Mouse (Mus musculus): ENCODE results near the gene Dnlz. TPM values are rescaled to one million over a fixed set of nuclear protein-coding genes. Genes with fewer than 3 reads are reported as not detected.

Dnlz gene
- total and polyA plus RNA-seq, 2 experiments = 10.7 to 16.4 TPM

DNA sequence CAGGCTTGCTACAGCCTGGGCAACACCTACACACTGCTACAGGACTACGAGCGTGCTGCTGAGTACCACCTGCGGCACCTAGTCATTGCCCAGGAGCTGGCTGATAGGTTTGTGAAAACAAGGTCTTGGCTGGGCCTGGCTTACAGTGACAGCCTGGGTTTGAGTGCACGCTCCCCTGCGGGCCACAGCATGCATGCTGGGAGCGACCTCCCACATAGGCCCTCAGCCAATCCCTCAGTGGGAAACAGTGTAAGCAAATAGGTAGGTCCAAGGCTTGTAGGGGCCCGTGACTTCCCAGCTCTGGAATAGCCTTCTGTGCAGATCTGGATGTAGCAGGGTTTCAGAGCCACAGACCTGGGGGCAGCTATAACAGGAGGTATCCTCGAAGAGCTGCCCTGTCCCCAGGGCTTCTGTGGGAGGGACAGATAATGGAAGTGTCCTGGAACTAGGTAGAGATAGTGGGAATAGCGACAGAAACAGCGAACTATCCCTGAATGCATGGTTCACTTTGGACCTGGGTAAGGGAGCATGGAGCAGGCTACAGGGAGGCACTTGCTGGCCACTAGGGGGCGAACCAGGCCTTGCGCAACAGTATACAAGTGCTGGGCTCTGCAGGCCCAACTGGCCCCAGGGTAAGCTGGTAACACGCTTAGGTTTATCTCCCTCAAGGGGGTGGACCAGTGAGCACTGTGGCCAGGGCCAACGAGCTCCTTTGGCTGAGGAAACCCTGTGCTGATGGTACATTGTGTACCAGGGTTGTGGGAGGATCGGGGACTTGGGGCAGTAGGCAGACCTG is 26.3 kb downstream of the Dnlz start:
- H3K9ac ChIP-seq (ENCODE audit: low read depth, low read length) = no peak overlapping the region
- H3K27me3 ChIP-seq (ENCODE audit: control insufficient read depth, insufficient read depth, low read length) = no peaks in the 10 kb centered on the region
- no peaks in the 10 kb centered on the region for H3K36me3 ChIP-seq (ENCODE audit: control insufficient read depth, insufficient read depth, low read length)
- no peak overlapping the region for H3K4me3 ChIP-seq (ENCODE audit: insufficient read depth, low read depth, low read length)
- no peaks in the 10 kb centered on the region for H3K4me1 ChIP-seq (ENCODE audit: control insufficient read depth, insufficient read depth, low read length)
- DNase-seq (ENCODE audit: extremely low read depth, low read depth, low spot score) = peak; percentile 67
- H3K79me2 ChIP-seq (ENCODE audit: control insufficient read depth, insufficient read depth, low read length) = no peaks in the 10 kb centered on the region
- 57% methylated on average over 15 of the region's 15 CpGs for WGBS
- H3K27ac ChIP-seq (replicated peaks; ENCODE audit: insufficient read depth, low read depth, low read length) = no peak overlapping the region
- TF ChIP-seq CTCF (IDR thresholded peaks at IDR 0.05; ENCODE audit: low read depth, low read length) (peak; percentile 98), POLR2A (IDR thresholded peaks at IDR 0.05; ENCODE audit: extremely low read depth, insufficient read depth, low read length) (no peak)

DNA sequence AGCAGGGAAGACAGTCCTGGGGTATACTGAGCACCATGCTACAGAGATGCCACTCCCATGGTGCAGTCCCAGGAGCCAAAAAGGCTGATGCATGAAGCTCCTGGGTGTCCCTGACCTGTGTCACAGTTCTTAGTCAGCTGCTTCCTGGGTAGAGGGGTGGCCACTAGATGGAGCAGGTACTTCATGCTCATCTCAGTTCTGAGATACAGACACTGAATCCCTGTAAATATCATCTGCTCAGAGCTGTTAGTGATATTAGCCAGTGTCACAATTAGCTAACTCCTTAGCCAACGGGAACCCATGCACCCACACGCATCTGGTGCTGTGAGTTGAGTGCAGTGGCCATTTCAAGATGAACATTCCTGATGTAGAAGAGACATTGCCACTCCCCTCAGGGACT is 27.0 kb downstream of the Dnlz start:
- WGBS = 79% methylated on average over 2 of the region's 2 CpGs
- no peak overlapping the region for H3K4me3 ChIP-seq (ENCODE audit: insufficient read depth, low read depth, low read length)
- H3K4me1 ChIP-seq (ENCODE audit: control insufficient read depth, insufficient read depth, low read length) = no peaks in the 10 kb centered on the region
- H3K79me2 ChIP-seq (ENCODE audit: control insufficient read depth, insufficient read depth, low read length) = no peaks in the 10 kb centered on the region
- no peak overlapping the region for H3K27ac ChIP-seq (replicated peaks; ENCODE audit: insufficient read depth, low read depth, low read length)
- DNase-seq (ENCODE audit: extremely low read depth, low read depth, low spot score) = peak; percentile 39
- H3K27me3 ChIP-seq (ENCODE audit: control insufficient read depth, insufficient read depth, low read length) = no peaks in the 10 kb centered on the region
- no peak; the same call in 1 of the 2 replicates for TF ChIP-seq CTCF (IDR thresholded peaks at IDR 0.05; ENCODE audit: low read depth, low read length)
- no peak for TF ChIP-seq POLR2A (IDR thresholded peaks at IDR 0.05; ENCODE audit: extremely low read depth, insufficient read depth, low read length)
- H3K36me3 ChIP-seq (ENCODE audit: control insufficient read depth, insufficient read depth, low read length) = no peaks in the 10 kb centered on the region
- no peak overlapping the region for H3K9ac ChIP-seq (ENCODE audit: low read depth, low read length)

DNA sequence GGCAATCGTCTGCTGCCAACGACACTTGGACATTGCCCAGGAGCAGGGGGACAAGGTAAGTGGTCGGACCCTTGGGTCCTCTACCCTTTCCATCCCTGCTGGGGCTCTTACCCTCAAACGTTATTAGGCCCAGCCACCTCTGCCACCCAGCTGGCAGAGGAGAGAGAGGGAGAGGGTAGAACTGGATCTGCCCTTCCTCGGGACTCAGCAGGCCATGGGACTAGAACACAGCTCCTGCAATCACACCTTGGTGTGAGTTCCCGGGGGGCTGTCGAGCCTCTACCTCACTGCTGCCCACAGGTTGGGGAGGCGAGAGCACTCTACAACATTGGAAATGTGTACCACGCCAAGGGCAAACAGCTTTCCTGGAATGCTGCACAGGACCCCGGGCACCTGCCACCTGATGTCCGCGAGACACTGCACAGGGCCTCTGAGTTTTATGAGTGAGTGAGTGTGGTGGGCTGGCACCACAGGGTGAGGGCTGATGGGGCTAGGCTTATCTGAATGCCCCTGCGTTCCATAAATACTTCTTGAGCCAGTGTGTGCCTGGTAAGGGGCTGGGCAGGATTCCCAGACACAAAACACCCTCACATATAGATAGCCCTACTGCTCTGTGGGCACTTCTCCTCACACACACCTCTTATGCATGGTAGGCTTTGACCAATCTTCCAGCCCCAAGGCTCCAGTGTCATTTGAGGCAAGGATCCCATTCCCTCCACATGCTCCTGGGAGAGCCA is 28.2 kb downstream of the Dnlz start:
- H3K27me3 ChIP-seq (ENCODE audit: control insufficient read depth, insufficient read depth, low read length) = no peaks in the 10 kb centered on the region
- TF ChIP-seq CTCF (IDR thresholded peaks at IDR 0.05; ENCODE audit: low read depth, low read length) = no peak
- TF ChIP-seq POLR2A (IDR thresholded peaks at IDR 0.05; ENCODE audit: extremely low read depth, insufficient read depth, low read length) = no peak
- H3K9ac ChIP-seq (ENCODE audit: low read depth, low read length) = no peak overlapping the region
- no peak overlapping the region for H3K4me3 ChIP-seq (ENCODE audit: insufficient read depth, low read depth, low read length)
- no peak overlapping the region for H3K27ac ChIP-seq (replicated peaks; ENCODE audit: insufficient read depth, low read depth, low read length)
- DNase-seq (ENCODE audit: extremely low read depth, low read depth, low spot score) = no peak
- H3K36me3 ChIP-seq (ENCODE audit: control insufficient read depth, insufficient read depth, low read length) = no peaks in the 10 kb centered on the region
- no peaks in the 10 kb centered on the region for H3K79me2 ChIP-seq (ENCODE audit: control insufficient read depth, insufficient read depth, low read length)
- WGBS = 86% methylated on average over 13 of the region's 13 CpGs
- H3K4me1 ChIP-seq (ENCODE audit: control insufficient read depth, insufficient read depth, low read length) = no peaks in the 10 kb centered on the region

DNA sequence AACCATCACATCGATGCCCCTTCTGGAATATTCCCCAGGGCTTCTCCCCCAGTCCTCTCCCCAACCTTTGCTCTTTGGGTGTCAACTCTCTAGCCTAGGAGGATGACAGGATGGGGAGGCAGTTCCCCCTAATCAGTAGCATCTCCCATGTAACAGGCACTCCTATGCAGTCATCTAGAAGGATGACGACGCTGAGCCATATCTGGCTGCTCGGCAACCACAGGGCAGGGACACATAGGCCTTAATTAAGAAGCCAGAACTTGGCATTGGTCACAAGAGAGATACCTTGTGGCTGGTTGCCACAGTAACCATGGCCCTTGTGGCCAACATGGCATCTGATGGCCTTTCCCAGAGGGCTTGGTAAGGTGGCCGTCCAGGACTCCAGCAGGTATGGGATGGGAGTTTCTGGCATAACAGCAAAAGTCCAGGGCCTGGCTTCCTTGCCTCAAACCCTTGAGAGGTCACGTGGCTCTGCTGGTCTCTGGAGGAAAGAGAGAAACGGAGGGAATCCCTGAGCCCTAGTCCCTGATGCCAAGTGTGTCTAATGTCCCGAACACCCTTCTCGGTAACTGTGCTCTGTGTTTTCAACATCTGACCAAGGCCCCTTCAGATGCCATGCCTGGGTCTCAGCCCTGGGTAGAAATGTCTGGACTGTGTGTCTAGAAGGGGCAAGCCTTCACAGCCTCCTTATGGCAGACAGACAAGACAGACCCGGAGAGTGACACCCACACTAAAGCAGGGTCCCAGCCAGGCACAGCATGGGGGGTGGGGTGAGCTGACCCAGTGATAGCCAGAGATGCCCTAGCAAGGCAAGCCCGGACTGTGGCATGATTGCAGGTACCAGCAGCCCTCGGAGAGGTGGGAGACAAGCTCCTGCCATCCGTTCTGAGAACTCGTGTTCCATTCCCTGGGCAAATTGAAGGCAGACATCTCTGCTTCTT is 31.4 kb downstream of the Dnlz start:
- Histone ChIP-seq H3K27me3 (ENCODE audit: control insufficient read depth, insufficient read depth, low read length) (no peaks in the 10 kb centered on the region), H3K4me3 (ENCODE audit: insufficient read depth, low read depth, low read length) (no peak overlapping the region), H3K9ac (ENCODE audit: low read depth, low read length) (no peak overlapping the region), H3K79me2 (ENCODE audit: control insufficient read depth, insufficient read depth, low read length) (no peaks in the 10 kb centered on the region), H3K36me3 (ENCODE audit: control insufficient read depth, insufficient read depth, low read length) (no peaks in the 10 kb centered on the region), H3K27ac (replicated peaks; ENCODE audit: insufficient read depth, low read depth, low read length) (no peak overlapping the region), H3K4me1 (ENCODE audit: control insufficient read depth, insufficient read depth, low read length) (no peaks in the 10 kb centered on the region)
- no peak for DNase-seq (ENCODE audit: extremely low read depth, low read depth, low spot score)
- no peak for TF ChIP-seq POLR2A (IDR thresholded peaks at IDR 0.05; ENCODE audit: extremely low read depth, insufficient read depth, low read length)
- TF ChIP-seq CTCF (IDR thresholded peaks at IDR 0.05; ENCODE audit: low read depth, low read length) = no peak
- 82% methylated on average over 14 of the region's 14 CpGs for whole genome bisulfite sequencing

DNA sequence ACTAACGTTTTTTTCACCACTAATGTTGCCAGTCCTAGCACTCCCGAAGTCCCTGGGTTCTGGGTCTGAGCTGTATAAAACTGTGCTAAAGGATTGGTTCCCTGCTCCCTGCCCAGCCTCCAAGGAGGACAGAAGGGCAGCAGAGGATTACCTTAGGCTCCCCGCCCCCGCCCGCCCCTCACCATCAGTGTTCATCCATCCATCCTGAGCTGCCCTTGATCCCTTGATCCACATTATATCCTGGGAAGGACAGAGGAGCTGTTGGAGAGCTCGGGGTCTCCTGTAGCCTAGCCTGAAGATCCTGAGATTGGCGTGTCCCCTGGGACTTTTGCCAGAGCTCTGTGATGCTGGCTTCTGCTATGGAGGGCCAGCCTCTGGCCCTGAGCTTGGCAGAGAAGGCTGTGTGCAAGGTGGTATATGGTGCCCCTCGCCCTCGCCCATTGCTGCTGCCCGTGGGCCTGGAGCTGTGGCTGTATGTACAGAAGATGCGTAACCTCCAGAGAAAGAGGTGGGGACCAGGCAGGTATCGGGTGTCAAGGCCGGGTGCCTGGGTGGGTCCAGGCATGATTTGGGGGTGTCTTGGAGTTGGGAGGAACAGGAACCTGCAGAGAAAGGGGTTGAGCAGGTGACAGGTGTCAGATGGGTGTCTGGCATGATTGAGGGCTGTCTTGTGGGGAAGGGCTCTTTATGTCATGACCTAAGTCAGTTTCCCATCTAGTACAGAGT is 32.2 kb downstream of the Dnlz start:
- TF ChIP-seq POLR2A (IDR thresholded peaks at IDR 0.05; ENCODE audit: extremely low read depth, insufficient read depth, low read length) (no peak), CTCF (IDR thresholded peaks at IDR 0.05; ENCODE audit: low read depth, low read length) (no peak)
- no peaks in the 10 kb centered on the region for H3K79me2 ChIP-seq (ENCODE audit: control insufficient read depth, insufficient read depth, low read length)
- H3K36me3 ChIP-seq (ENCODE audit: control insufficient read depth, insufficient read depth, low read length) = no peaks in the 10 kb centered on the region
- H3K27me3 ChIP-seq (ENCODE audit: control insufficient read depth, insufficient read depth, low read length) = no peaks in the 10 kb centered on the region
- H3K27ac ChIP-seq (replicated peaks; ENCODE audit: insufficient read depth, low read depth, low read length) = no peak overlapping the region
- no peak overlapping the region for H3K9ac ChIP-seq (ENCODE audit: low read depth, low read length)
- H3K4me1 ChIP-seq (ENCODE audit: control insufficient read depth, insufficient read depth, low read length) = no peaks in the 10 kb centered on the region
- WGBS = 87% methylated on average over 13 of the region's 13 CpGs
- DNase-seq (ENCODE audit: extremely low read depth, low read depth, low spot score) = no peak
- H3K4me3 ChIP-seq (ENCODE audit: insufficient read depth, low read depth, low read length) = no peak overlapping the region
